Mouse (Mus musculus) testis, adult 2 months (tissue): Measurements from ENCODE around the gene Srek1ip1.

ENCODE experiments used
- CTCF ChIP-seq: fragments of 200-500 bp; IDR thresholded peaks from 2 replicates; pipeline ENCODE4 v1.5.1; 2012; ENCODE audit warnings: low read depth, mild to moderate bottlenecking, inconsistent platforms, low read length, moderate library complexity; ENCODE audit not compliant: control insufficient read depth, insufficient read depth, insufficient replicate concordance
- POLR2A ChIP-seq: fragments of 200-500 bp; IDR thresholded peaks from 2 replicates; pipeline ENCODE4 v1.6.1; 2012; ENCODE audit warnings: low read depth, mild to moderate bottlenecking, inconsistent platforms, low read length, moderate library complexity; ENCODE audit not compliant: control insufficient read depth

GRCm38 (mm10) chr13:104779104-104779670, 13.1 kb upstream of the Srek1ip1 start:
- TF ChIP-seq POLR2A (no peak), CTCF (no peak)
